Mouse (Mus musculus): ENCODE data around the gene Olfr398.

Olfr398 gene

DNA sequence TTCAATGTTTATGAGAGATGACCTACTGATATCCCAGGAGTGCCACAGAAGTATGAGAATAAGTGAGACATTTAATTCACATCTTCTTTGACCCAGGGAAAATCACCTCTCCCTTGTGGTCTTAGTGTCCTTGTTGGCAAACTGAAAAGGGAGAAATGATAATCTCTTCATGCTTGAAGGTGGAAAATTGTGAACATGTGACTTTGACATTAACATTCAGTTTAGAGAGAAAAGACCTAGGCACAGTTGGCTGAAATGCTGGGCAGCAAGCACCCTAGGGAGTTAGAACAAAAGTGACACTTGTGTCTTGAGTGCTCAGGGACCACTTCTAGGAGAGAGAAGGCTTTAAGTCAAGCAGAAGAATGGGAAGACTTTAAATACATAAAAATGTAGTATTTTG is at the start of gene Olfr398:
Gene Olfr398 (minus strand): TSS at position 101 of the 400 bp plus-strand sequence.
- no peak for DNase-seq (ENCODE audit: low spot score)

DNA sequence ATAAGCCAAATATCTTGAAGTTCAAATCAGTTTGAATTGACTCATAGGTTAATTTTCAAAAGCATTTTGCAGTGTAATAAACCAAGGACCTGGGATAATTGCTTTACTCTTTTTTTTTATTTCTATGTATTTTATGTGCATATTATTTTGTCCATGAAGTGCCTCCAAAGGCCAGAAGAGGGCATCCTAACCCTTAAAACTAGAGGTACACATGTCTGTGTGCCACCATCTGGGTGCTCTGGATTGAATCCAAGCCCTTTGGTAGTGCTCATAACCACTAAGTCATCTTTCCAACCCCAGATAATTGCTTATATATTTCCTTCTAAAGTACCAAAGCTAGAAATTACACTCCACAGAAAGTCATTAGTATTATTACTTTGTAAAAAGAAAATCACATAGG is 2.9 kb upstream of the Olfr398 start:
- DNase-seq (ENCODE audit: low spot score), result no peak

DNA sequence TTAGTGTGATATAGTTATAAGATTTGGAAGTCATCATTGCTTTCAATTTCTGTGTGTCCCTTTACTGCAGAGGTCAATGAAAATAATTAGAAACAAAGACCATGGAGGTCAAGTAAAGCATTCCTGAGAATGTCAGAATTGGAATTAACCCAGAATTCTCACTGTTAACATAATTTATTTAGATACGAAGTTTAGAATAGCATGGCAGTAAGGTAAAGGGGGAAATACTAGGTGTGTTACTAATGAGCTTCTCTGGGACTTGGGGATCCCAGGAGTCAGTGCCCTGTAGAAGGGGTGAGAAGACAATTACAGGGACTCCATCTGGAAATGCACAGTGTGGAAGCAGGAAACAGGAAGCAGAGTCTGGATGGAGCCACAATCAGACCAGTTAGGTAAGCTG is 29.7 kb downstream of the Olfr398 start, which contains the start of gene Olfr397:
Gene Olfr397 (plus strand): TSS at position 301 of the 400 bp plus-strand sequence.
- DNase-seq (ENCODE audit: low spot score), result no peak

GRCm38 (mm10) chr11:73936377-73936776 is 53.8 kb downstream of the Olfr398 start, which contains the start of gene Olfr23:
Gene Olfr23, plus strand, starts transcription at chr11:73936677.
- DNase-seq (ENCODE audit: low spot score), result no peak

Measured in testis, postnatal 10 days (tissue).